Mouse (Mus musculus): ENCODE data around the gene Tle3. TPM values are rescaled to one million over a fixed set of nuclear protein-coding genes. Genes with fewer than 3 reads are reported as not detected.

Tle3 gene
- polyA plus RNA-seq (2015; fragmentation: Nextera tagmentation; extraction: Ambion mirVana) = 18.6 and 20.3 TPM in 2 replicates

DNA sequence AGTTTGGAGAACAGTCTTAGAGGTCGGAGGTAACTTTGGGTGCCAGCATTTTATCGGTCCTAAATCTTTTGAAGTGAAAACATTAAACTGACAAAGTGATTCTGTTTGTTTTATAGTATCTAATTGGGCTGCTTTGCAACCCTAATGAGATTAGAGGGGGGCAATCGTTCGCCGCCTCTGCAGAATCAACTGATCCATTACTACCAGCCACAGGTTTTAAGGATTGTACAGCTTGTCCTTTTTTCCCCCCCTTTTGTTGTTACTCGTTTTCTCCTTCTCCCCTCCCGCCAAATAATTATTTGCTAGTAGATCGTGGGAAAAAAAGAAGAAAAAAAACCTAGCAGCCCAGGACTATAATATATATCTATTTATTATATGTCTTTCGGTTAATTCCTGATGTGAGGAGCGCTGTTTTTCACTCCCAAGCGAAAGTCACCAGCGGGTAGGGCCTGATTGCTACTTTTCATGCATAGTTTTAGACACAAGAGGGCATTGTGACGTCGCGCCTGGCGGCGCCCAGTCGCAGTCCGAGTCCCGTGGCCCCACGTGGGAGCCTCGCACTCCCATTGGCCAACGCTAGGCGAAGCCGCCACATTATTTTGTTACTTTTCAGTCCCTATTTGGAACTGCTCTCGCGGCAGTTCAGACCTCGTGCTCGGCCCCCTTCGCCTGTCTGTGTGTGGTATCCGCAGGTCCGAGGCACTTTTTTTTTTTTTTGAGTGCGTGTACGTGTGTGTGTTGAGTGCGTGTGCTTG is at the start of gene Tle3:
TSS of gene Tle3 (plus strand) at position 612 of the 755 bp plus-strand sequence.
- peak within 1 kb of the TSS; percentile 93 for H3K9ac ChIP-seq
- H3K27me3 ChIP-seq (replicated peaks) = no peaks in the 10 kb centered on the region
- H3K4me2 ChIP-seq (replicated peaks) = peak within 1 kb of the TSS; percentile 97
- WGBS = under 1% methylated on average over 35 of the region's 35 CpGs
- peak; percentile 69 for ATAC-seq
- no peaks in the 10 kb centered on the region for H3K9me3 ChIP-seq
- peak within 1 kb of the TSS; percentile 94 for H3K27ac ChIP-seq
- peaks cover 63% of the 10 kb centered on the region for H3K4me1 ChIP-seq (replicated peaks)
- H3K36me3 ChIP-seq = no peaks in the 10 kb centered on the region
- peak within 1 kb of the TSS; percentile 88 for H3K4me3 ChIP-seq (replicated peaks)

GRCm38 (mm10) chr9:61323221-61323620 is 48.9 kb upstream of the Tle3 start:
- H3K4me1 ChIP-seq (replicated peaks) = peaks cover 23% of the 10 kb centered on the region
- H3K9me3 ChIP-seq = no peaks in the 10 kb centered on the region
- H3K27me3 ChIP-seq (replicated peaks) = no peaks in the 10 kb centered on the region; the same call in 1 of the 2 replicates
- ATAC-seq = peak; percentile 10; the same call in 1 of the 2 replicates
- no peak overlapping the region for H3K9ac ChIP-seq
- 61% methylated on average over 5 of the region's 5 CpGs for WGBS
- H3K4me2 ChIP-seq (replicated peaks) = no peak overlapping the region
- no peaks in the 10 kb centered on the region for H3K36me3 ChIP-seq
- no peak overlapping the region for H3K4me3 ChIP-seq (replicated peaks)
- no peak overlapping the region for H3K27ac ChIP-seq

- ATAC-seq = no peak
- Histone ChIP-seq H3K4me1 (replicated peaks) (peaks cover 23% of the 10 kb centered on the region), H3K9ac (no peak overlapping the region), H3K4me2 (replicated peaks) (no peak overlapping the region), H3K9me3 (no peaks in the 10 kb centered on the region), H3K36me3 (no peaks in the 10 kb centered on the region), H3K27me3 (replicated peaks) (no peaks in the 10 kb centered on the region; the same call in 1 of the 2 replicates), H3K27ac (no peak overlapping the region), H3K4me3 (replicated peaks) (no peak overlapping the region)
- WGBS = 66% methylated on average over 3 of the region's 3 CpGs
Measured at GRCm38 (mm10) chr9:61323879-61324278, 48.3 kb upstream of the Tle3 start.

GRCm38 (mm10) chr9:61324354-61324753 is 47.8 kb upstream of the Tle3 start:
- Histone ChIP-seq H3K4me2 (replicated peaks) (no peak overlapping the region), H3K36me3 (no peaks in the 10 kb centered on the region), H3K4me3 (replicated peaks) (no peak overlapping the region), H3K9me3 (no peaks in the 10 kb centered on the region), H3K9ac (no peak overlapping the region), H3K27ac (no peak overlapping the region), H3K4me1 (replicated peaks) (peaks cover 23% of the 10 kb centered on the region), H3K27me3 (replicated peaks) (no peaks in the 10 kb centered on the region; the same call in 1 of the 2 replicates)
- WGBS = 46% methylated on average over 12 of the region's 12 CpGs
- ATAC-seq = no peak

GRCm38 (mm10) chr9:61325012-61325411 is 47.2 kb upstream of the Tle3 start:
- ATAC-seq = no peak
- no peak overlapping the region for H3K4me3 ChIP-seq (replicated peaks)
- WGBS = 50% methylated on average over 2 of the region's 2 CpGs
- peaks cover 23% of the 10 kb centered on the region for H3K4me1 ChIP-seq (replicated peaks)
- no peaks in the 10 kb centered on the region for H3K36me3 ChIP-seq
- no peaks in the 10 kb centered on the region; the same call in 1 of the 2 replicates for H3K27me3 ChIP-seq (replicated peaks)
- H3K9me3 ChIP-seq = no peaks in the 10 kb centered on the region
- no peak overlapping the region for H3K9ac ChIP-seq
- H3K4me2 ChIP-seq (replicated peaks) = no peak overlapping the region
- no peak overlapping the region for H3K27ac ChIP-seq

DNA sequence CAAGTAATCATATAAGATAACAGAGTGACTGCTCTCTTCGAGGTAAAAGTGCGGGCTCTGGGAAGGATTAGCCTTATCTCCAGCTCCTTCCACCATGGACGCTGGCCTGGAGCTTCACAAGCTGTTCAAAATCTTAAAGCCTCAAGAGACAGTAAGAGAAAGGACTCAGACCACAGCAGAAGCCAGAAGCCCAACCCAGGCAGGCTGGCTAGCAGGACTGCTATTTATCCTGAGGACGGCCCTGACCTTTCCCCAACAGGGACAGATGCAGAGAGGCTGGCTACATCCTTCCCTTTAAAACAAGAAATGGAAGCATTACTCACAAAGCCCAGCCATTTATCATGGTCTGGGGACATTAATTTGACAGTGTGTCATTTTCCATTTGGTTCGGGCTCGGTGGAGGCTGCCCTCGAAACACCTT is 46.2 kb upstream of the Tle3 start:
- no peak overlapping the region for H3K9ac ChIP-seq
- H3K4me2 ChIP-seq (replicated peaks) = no peak overlapping the region
- no peaks in the 10 kb centered on the region for H3K9me3 ChIP-seq
- 24% methylated on average over 7 of the region's 7 CpGs for WGBS
- H3K4me1 ChIP-seq (replicated peaks) = peaks cover 23% of the 10 kb centered on the region
- H3K36me3 ChIP-seq = no peaks in the 10 kb centered on the region
- H3K4me3 ChIP-seq (replicated peaks) = no peak overlapping the region
- ATAC-seq = no peak
- no peaks in the 10 kb centered on the region; the same call in 1 of the 2 replicates for H3K27me3 ChIP-seq (replicated peaks)
- H3K27ac ChIP-seq = no peak overlapping the region

DNA sequence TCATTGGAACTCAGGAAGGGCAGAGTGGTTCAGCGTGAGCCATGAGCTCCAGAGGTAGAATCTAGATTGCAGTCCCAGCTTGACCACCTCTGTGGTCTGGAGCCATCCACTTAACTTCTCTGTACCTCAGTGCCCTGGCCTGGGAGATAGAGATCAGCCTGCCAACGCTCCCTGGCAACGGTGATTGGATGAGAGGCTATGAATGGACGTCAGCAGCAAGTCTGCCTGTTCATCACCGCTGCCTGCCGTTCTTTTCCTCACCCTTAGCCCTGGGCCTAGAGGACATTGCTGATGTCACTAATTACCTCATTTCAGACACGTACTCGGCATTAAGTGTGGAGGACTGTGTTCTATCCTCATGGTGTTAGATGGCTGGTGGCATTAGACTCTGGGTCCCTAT is 45.2 kb upstream of the Tle3 start:
- Histone ChIP-seq H3K27me3 (replicated peaks) (no peaks in the 10 kb centered on the region; the same call in 1 of the 2 replicates), H3K36me3 (no peaks in the 10 kb centered on the region), H3K9me3 (no peaks in the 10 kb centered on the region), H3K4me2 (replicated peaks) (no peak overlapping the region), H3K4me3 (replicated peaks) (no peak overlapping the region), H3K27ac (no peak overlapping the region), H3K9ac (no peak overlapping the region), H3K4me1 (replicated peaks) (peaks cover 23% of the 10 kb centered on the region)
- ATAC-seq = no peak
- 79% methylated on average over 8 of the region's 8 CpGs for WGBS

- no peak for ATAC-seq
- WGBS = 77% methylated on average over 5 of the region's 5 CpGs
- Histone ChIP-seq H3K4me2 (replicated peaks) (no peak overlapping the region), H3K9me3 (no peaks in the 10 kb centered on the region), H3K9ac (no peak overlapping the region), H3K4me1 (replicated peaks) (peaks cover 21% of the 10 kb centered on the region), H3K27ac (no peak overlapping the region), H3K27me3 (replicated peaks) (no peaks in the 10 kb centered on the region), H3K36me3 (no peaks in the 10 kb centered on the region), H3K4me3 (replicated peaks) (no peak overlapping the region)
Measured at GRCm38 (mm10) chr9:61328173-61328572, 44.0 kb upstream of the Tle3 start.

DNA sequence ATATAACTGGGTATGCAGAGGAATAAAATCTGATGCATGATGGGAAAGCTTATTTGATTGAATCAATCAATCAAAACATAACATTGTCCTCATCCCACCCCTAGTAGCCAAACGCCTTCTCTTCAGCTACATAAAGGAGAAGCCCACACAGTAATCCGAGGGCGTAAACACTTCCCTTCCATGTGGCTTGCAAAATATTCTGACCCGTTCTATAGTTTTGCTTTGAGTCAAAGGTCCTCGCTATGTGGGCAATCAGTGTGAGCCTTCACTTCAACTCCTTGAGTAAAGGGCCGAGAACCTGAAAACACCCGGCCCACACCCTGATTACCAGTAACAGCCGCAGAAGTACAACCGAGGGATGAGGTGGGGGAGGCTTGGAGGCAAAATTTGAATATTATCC is 41.4 kb upstream of the Tle3 start:
- WGBS = 88% methylated on average over 9 of the region's 9 CpGs
- ATAC-seq = no peak
- H3K27me3 ChIP-seq (replicated peaks) = 0 out of 2 replicates have a peak, but pooled peaks cover 2% of the 10 kb centered on the region

DNA sequence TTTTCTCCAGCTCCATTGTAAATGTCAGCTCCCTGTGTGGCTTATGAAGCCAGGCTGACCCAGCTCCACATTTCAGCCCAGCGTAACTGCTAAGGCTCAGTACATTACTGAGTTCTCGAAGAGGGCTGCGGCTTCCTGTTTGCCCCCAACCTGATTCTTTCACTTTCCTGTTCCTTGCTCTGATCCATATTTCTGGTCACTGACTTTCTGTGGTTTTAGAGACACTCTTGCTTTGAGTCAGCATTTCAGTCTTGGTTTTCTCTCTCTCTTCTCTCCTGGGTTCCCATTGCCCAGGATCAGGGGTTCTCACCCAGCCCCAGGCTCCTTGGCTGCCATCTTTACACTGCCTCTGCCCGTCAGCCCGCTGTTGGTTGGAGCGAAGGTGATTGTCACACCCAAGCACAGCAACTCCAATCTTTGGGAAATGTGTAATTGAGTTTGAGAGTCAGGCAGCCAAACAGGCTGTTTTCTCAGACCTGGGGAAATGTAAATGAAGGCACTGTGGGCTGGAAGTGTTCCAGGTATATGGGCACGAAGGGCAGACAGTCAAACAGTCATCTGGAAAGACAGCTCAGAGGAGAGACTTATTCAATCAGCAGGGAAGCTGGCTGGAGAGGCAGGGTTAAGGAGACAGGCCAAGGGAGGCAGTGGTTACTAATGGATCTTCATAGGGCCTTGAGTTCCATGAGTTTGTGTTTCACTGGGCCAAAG is 39.8 kb upstream of the Tle3 start:
- no peak overlapping the region for H3K9ac ChIP-seq
- H3K27ac ChIP-seq = no peak overlapping the region
- WGBS = 83% methylated on average over 7 of the region's 7 CpGs
- no peak overlapping the region for H3K4me3 ChIP-seq (replicated peaks)
- no peaks in the 10 kb centered on the region for H3K9me3 ChIP-seq
- no peaks in the 10 kb centered on the region for H3K36me3 ChIP-seq
- peaks cover 10% of the 10 kb centered on the region for H3K4me1 ChIP-seq (replicated peaks)
- ATAC-seq = no peak
- no peak overlapping the region for H3K4me2 ChIP-seq (replicated peaks)
- H3K27me3 ChIP-seq (replicated peaks) = 0 out of 2 replicates have a peak, but pooled peaks cover 2% of the 10 kb centered on the region

More for the DNA sequence above, 41.4 kb upstream of the Tle3 start:
- Histone ChIP-seq H3K9me3 (no peaks in the 10 kb centered on the region), H3K4me3 (replicated peaks) (no peak overlapping the region), H3K9ac (no peak overlapping the region), H3K4me2 (replicated peaks) (no peak overlapping the region), H3K4me1 (replicated peaks) (peaks cover 6% of the 10 kb centered on the region; the same call in 1 of the 2 replicates), H3K27ac (no peak overlapping the region), H3K36me3 (no peaks in the 10 kb centered on the region)

- Histone ChIP-seq H3K9me3 (no peaks in the 10 kb centered on the region), H3K4me3 (replicated peaks) (no peak overlapping the region), H3K4me1 (replicated peaks) (peaks cover 27% of the 10 kb centered on the region), H3K27me3 (replicated peaks) (0 out of 2 replicates have a peak, but pooled peaks cover 2% of the 10 kb centered on the region), H3K27ac (no peak overlapping the region), H3K36me3 (no peaks in the 10 kb centered on the region), H3K4me2 (replicated peaks) (no peak overlapping the region), H3K9ac (no peak overlapping the region)
- no peak for ATAC-seq
Measured at GRCm38 (mm10) chr9:61336179-61336578, 36.0 kb upstream of the Tle3 start.

All from intestine, embryonic 15.5 days (tissue).